Mouse (Mus musculus) T-helper 2 cell (primary cell): ENCODE results near the gene Dclk3.

Experiments used
- in situ Hi-C: fragments of 300-600 bp; cut with MboI, MseI; formaldehyde crosslinking; loops from one replicate; pipeline ENCODE4 v1.15.1; 2025; ENCODE audit warnings: high pct_unique_total_duplicates

The Dclk3 gene

GRCm38 (mm10) chr9:111439836-111440201 lies 938 bp downstream of the Dclk3 start:
- in situ Hi-C loops, result no loop called here

- in situ Hi-C loops, result no loop called here
Observed at GRCm38 (mm10) chr9:111440446-111440845, 1.6 kb downstream of the Dclk3 start.

GRCm38 (mm10) chr9:111441151-111441550 lies 2.3 kb downstream of the Dclk3 start:
- in situ Hi-C loops, result no loop called here

DNA sequence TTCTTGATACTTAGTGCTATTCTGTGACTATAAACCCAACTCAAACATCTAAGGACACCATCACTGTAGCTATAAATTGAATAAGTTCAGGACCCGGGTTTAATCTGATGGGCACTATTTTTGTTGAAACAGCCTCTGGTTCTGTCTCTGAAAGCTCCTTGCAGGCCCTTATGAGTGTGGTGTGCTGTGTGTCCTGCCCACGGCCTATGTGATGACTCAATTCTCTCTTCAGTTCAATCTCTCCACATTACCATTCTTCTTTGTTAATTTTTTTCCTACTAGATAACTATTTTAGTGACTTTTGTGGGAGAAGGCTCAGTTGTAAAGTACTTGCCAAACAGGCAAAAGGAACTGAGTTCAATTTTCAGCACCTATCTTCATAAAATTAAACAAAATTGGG lies 7.3 kb downstream of the Dclk3 start:
- in situ Hi-C loops, result no loop called here

DNA sequence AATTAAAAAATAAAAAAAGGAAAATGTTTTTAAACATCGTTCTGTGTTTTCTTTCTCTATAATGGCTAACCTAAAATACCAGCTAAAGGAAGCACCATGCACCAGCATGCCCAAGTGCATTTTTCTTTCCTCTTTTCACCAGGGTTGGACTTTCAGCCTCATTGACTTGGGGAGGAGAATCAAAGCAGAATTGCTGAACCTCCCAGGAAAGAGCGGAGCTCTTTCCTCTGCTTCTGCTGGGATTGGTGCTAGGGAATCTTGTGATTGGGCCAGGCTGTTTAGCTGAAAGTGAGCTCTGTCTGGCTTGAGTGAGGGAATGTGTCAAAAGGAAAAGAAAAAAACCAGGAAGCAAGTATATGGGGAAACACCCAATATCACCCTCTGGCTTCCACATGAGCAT lies 10.1 kb downstream of the Dclk3 start:
- in situ Hi-C loops, result no loop called here

- in situ Hi-C loops, result no loop called here
Observed at GRCm38 (mm10) chr9:111449880-111450279, 11.0 kb downstream of the Dclk3 start.

DNA sequence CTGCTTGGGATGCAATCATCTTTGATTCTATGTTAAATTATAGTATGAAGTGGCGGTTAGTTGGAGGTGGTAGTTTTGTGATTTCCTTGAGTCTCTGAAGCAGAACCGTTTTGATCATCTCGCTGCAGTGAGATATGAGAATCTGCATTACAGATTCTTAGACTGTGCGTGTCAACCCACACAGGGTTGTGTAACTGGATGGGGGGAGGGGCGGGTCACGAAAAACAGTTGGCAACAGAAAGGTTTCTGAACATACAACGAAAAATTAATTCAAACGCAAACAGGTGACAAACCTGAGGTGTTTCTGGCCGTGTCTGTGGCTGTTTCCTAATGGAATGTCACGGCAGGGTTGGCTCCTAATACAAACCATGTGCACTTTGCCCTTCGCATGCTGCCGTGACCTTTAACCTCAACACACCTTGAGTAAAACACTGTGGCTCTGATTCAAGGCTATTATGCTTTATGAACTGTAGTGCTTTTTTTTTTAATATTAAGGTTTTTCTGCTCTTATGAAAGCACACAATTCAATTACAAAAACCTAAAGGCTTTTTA lies 12.0 kb downstream of the Dclk3 start:
- in situ Hi-C loops, result no loop called here

GRCm38 (mm10) chr9:111453895-111454294 lies 15.0 kb downstream of the Dclk3 start:
- in situ Hi-C loops, result no loop called here

GRCm38 (mm10) chr9:111457176-111457935 lies 18.5 kb downstream of the Dclk3 start:
- in situ Hi-C loops, result no loop called here

- in situ Hi-C loops, result no loop called here
Observed at GRCm38 (mm10) chr9:111457936-111458310, 19.0 kb downstream of the Dclk3 start.

- in situ Hi-C loops, result no loop called here
Observed at GRCm38 (mm10) chr9:111459466-111459865, 20.6 kb downstream of the Dclk3 start.

DNA sequence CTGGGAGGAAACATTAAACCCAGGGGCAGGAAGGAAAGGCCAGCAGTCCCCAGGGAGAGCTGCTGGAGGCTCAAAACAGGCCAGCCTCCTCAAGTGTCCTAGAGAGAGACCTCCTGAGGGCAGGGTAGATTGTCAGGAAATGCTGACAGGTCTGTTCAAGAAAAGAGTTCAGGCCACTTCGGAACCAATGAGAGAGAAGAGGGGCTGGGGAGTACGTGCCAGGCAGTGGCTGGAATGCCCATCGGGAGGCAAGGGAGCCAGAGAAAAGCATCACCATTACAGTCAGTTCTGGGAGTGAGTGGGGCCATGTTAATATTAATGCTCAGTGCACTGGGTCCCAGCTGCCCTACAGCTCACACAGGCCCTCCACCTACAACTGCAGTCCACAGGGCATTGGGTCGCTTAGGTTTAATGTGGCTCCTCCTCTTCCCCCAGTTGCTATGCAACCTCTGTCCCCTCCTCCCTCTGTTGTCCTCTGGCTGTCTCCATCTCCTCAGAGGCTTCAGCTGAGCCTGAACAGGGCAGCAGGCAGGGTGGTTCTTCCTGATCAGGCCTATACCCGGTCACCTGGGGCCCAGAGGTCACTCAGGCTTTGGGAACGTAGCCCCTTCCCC lies 21.4 kb downstream of the Dclk3 start:
- in situ Hi-C loops, result no loop called here

GRCm38 (mm10) chr9:111461415-111462103 lies 22.7 kb downstream of the Dclk3 start:
- in situ Hi-C loops, result no loop called here

DNA sequence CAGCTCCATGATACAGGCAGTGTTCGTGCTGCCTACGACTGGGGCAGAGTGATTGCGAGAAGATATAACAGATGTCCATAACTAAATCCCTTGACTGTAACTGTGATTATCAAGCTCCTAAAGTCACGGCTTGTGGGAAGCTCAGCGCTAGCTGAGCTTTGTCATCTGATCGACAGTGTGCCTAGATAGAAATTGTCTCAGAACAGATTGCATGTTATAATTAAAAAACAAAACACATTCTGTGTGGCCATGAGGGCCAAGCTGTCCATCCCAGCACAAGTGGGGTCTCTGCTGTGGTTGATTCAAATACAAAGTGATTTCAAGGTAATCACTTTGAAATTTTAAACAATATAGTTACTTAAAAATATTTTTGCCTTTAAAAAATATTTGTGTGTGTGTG lies 26.8 kb downstream of the Dclk3 start:
- in situ Hi-C loops, result no loop called here

GRCm38 (mm10) chr9:111473686-111474457 lies 35.0 kb downstream of the Dclk3 start:
- in situ Hi-C loops, result no loop called here

DNA sequence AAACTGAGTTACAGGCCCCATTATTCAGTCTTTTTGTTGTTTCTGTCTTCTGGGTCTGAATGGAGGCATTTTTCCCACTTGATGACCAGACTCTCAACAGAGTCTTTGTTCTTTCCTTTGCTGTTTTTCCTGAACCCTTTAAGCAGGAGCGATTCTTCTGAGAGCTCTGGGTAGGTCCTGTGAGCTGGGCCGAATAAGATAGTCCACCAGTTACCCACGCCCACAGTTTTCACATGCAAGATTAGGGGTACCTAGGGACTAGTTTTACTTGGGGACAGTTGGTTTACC lies 35.5 kb downstream of the Dclk3 start:
- in situ Hi-C loops, result no loop called here

GRCm38 (mm10) chr9:111475281-111475680 lies 36.4 kb downstream of the Dclk3 start:
- in situ Hi-C loops, result no loop called here

- in situ Hi-C loops, result no loop called here
Observed at GRCm38 (mm10) chr9:111475973-111476372, 37.1 kb downstream of the Dclk3 start.

DNA sequence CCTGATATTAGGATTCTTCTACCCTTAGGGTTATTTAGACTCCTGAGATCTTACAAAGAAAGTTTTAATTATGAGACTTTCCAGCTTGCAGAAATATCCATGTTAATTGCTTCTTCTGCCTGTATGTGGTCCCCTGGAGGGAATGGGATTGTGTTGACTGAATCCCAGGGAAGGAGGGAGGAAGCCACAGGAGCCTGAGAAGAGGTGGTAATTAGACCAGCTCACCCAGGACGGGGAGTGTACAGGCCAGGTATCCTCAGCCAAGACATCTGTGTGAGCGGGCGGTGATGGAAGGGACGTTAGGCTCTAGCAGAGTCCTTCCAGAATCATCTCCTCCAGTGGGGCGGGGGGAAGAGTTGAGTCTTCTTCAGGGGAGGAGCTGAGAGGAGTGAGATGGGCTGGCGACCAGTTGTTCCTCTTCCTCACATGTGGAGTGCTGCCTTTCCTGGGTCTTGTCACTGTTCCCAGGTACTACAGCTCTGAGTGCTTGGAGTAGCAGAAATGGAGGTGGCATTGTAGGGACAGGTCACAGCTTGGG lies 37.7 kb downstream of the Dclk3 start:
- in situ Hi-C loops, result no loop called here

DNA sequence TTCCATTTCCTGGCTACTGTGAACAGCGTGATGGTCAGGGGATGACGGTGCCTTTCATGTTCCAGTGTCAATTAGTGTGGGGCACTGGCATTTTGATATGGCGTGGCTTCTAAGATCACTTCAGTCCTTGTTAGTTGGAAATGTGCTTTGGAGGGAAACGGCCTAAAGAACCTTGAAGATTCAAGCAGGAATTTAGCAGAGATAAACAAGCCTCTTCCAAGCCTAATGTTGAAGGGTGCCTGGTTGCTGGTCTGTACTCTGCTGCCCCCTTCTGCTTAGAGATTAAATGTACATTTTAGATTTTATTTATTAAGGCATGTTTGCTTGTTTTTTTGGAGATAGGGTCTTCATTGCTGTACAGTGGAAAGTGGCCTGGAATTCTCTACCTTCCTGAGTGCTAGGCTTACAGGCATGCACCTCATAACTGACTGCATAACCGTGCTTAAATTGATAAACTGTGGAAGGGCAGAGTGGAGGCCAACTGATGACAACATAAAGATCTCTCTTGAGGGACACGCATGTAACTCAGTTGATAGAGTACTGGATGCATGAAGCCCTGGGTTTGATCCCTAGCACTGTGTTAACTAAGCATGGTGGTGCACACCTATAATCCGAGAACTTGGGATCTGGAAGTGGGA lies 40.1 kb downstream of the Dclk3 start:
- in situ Hi-C loops, result no loop called here

- in situ Hi-C loops, result no loop called here
Observed at GRCm38 (mm10) chr9:111481011-111481410, 42.1 kb downstream of the Dclk3 start.
